Mouse (Mus musculus) myocyte (in vitro differentiated cells): ENCODE measurements at regions not wholly inside any gene's neighbourhood (a gene's known extent, or its start where the extent isn't known, plus 50 kb on each side); places are given as distances from the start of the nearest gene placed in this dataset.

ENCODE experiments used
- H3K27me3 ChIP-seq: one replicate; pipeline ENCODE4 v1.6.1; 2011; ENCODE audit not compliant: control insufficient read depth, insufficient read depth, insufficient read length
- H3K36me3 ChIP-seq: one replicate; pipeline ENCODE4 v1.6.1; 2011; ENCODE audit not compliant: control insufficient read depth, insufficient read depth
- H3K4me2 ChIP-seq: one replicate; pipeline ENCODE4 v1.6.1; 2011; ENCODE audit warnings: low read depth, control low read depth
- H3K4me3 ChIP-seq: one replicate; pipeline ENCODE4 v1.5.1; 2011; ENCODE audit warnings: mild to moderate bottlenecking, control low read depth, moderate library complexity
- H3K79me2 ChIP-seq: one replicate; pipeline ENCODE4 v1.6.1; 2011; ENCODE audit not compliant: control insufficient read depth, insufficient read depth
- H3ac ChIP-seq: one replicate; pipeline ENCODE4 v1.6.1; 2011; ENCODE audit not compliant: control insufficient read depth, insufficient read length
- CEBPB ChIP-seq: IDR thresholded peaks from 2 replicates; pipeline ENCODE4 v1.6.1; 2011; ENCODE audit warnings: mild to moderate bottlenecking, moderate library complexity; ENCODE audit not compliant: poor library complexity, insufficient read depth, severe bottlenecking
- E2F4 ChIP-seq: IDR thresholded peaks from one replicate; pipeline ENCODE4 v1.6.1; 2011; ENCODE audit warnings: mild to moderate bottlenecking, control low read depth, moderate library complexity; ENCODE audit not compliant: insufficient read depth
- MAX ChIP-seq: IDR thresholded peaks from one replicate; pipeline ENCODE4 v1.6.1; 2011; ENCODE audit warnings: low read depth, mild to moderate bottlenecking, control low read depth
- MYOD1 ChIP-seq, 3 experiments: IDR thresholded peaks; one replicate each; pipeline ENCODE4 v1.6.1; 2011; ENCODE audit warnings: control low read depth in 2 of 3, low read depth in 2 of 3, mild to moderate bottlenecking in 2 of 3, moderate library complexity in 1 of 3; ENCODE audit not compliant: insufficient read length in 2 of 3, control insufficient read depth in 1 of 3
- MYOG ChIP-seq, 3 experiments: IDR thresholded peaks; one replicate each; pipeline ENCODE4 v1.6.1; 2011; ENCODE audit warnings: control low read depth in 2 of 3, low read depth in 2 of 3, mild to moderate bottlenecking in 2 of 3; ENCODE audit not compliant: insufficient read length in 2 of 3, control insufficient read depth in 1 of 3, insufficient read depth in 1 of 3
- POLR2A ChIP-seq: IDR thresholded peaks from one replicate; pipeline ENCODE4 v1.6.1; 2011; ENCODE audit warnings: low read depth, mild to moderate bottlenecking, control low read depth, moderate library complexity; ENCODE audit not compliant: insufficient read length
- POLR2AphosphoS2 ChIP-seq: IDR thresholded peaks from one replicate; pipeline ENCODE4 v1.6.1; 2011; ENCODE audit warnings: low read depth, control low read depth; ENCODE audit not compliant: insufficient read length
- REST ChIP-seq: IDR thresholded peaks from one replicate; pipeline ENCODE4 v1.6.1; 2011; ENCODE audit warnings: mild to moderate bottlenecking, control low read depth, moderate library complexity; ENCODE audit not compliant: insufficient read depth, insufficient read length
- SRF ChIP-seq: IDR thresholded peaks from one replicate; pipeline ENCODE4 v1.6.1; 2011; ENCODE audit warnings: low read depth; ENCODE audit not compliant: control insufficient read depth, insufficient read length
- TCF12 ChIP-seq: IDR thresholded peaks from one replicate; pipeline ENCODE4 v1.6.1; 2011; ENCODE audit warnings: mild to moderate bottlenecking, control low read depth; ENCODE audit not compliant: poor library complexity, insufficient read depth, severe bottlenecking
- TCF3 ChIP-seq: IDR thresholded peaks from one replicate; pipeline ENCODE4 v1.6.1; 2011; ENCODE audit warnings: low read depth, control low read depth; ENCODE audit not compliant: insufficient read length
- USF1 ChIP-seq: IDR thresholded peaks from one replicate; pipeline ENCODE4 v1.6.1; 2011; ENCODE audit warnings: low read depth, mild to moderate bottlenecking, control low read depth, moderate library complexity

DNA sequence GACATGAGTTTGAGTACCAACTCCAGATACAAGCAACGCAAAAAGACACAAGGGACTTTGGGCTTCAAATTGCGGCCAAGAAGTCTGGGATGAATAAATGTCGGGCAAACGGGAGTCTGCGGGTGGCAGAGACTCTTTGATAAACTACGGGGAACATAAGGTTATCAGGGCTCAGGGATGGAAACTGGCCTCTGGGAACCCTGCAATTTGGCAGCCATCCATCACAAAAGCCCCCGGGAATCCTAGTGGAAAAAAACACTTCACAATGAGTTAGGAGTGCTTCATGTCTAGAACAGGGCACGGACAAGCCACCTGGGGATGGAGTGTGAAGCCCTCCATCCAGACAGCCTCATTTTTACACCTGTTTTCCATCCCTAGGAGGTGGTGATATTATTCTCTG, 258.9 kb downstream of the Map2k6 start:
- Histone ChIP-seq H3K4me2 (no peak overlapping the region), H3K36me3 (no peaks in the 10 kb centered on the region), H3K27me3 (no peaks in the 10 kb centered on the region), H3K79me2 (no peaks in the 10 kb centered on the region), H3K4me3 (no peak overlapping the region), H3ac (no peak overlapping the region)
- no peak for TF ChIP-seq TCF12
- TF ChIP-seq MYOG (IDR thresholded peaks at IDR 0.05; ENCODE audit: control insufficient read depth in 1 of 3, insufficient read depth in 1 of 3, insufficient read length in 2 of 3, low read depth in 2 of 3), result no peak
- no peak for TF ChIP-seq MAX
- TF ChIP-seq POLR2A, result no peak
- no peak for TF ChIP-seq TCF3
- TF ChIP-seq REST, result no peak
- TF ChIP-seq CEBPB, result no peak
- no peak for TF ChIP-seq E2F4
- no peak for TF ChIP-seq USF1
- TF ChIP-seq POLR2AphosphoS2, result no peak
- no peak for TF ChIP-seq SRF
- TF ChIP-seq MYOD1 (IDR thresholded peaks at IDR 0.05; ENCODE audit: control insufficient read depth in 1 of 3, insufficient read length in 2 of 3, low read depth in 2 of 3), result no peak

DNA sequence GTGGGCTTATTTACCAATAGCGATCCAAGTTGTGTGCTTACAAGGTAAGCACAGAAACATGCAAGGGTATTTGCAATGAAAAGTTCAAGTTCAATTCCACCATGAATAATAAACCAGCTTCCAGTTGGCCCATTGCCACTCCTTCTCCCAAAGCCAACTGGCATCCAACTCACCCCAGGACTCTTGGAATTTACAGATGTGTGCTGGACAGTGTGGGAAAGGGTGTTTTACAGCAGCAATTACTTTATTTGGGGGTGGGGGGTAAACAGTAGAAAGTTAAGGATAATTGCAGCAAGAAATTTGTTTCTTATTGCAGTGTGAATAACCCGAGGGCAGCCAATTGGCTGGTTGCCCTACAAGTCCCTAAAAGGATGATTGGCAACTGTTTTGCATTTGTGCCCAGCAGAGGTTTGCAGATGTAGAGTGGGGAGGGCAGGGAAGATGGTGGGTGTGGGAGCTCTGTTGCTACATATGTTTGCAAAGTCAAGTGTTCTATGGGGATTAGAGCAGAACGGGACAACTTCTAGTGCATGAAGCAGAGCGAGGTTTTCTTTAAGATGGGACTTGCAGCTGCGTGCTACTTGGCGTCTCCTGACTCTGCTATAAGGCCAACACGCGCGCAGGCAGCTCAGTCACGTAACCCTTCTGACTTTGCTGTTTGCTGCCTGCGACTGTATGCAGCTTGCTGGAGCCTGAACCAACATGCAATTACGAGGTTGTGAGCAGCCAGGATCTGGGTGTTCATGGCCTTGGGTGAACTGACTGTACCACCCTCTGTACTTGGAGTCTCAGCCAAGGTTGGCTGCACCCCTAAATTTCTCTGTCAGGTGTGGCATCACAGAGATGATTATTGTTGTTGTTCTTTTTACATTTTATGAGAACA, 271.9 kb downstream of the Map2k6 start:
- no peaks in the 10 kb centered on the region for H3K27me3 ChIP-seq
- H3K4me2 ChIP-seq, result no peak overlapping the region
- no peak overlapping the region for H3K4me3 ChIP-seq
- H3ac ChIP-seq, result no peak overlapping the region
- H3K79me2 ChIP-seq, result no peaks in the 10 kb centered on the region
- TF ChIP-seq CEBPB (no peak), MYOD1 (IDR thresholded peaks at IDR 0.05; ENCODE audit: control insufficient read depth in 1 of 3, insufficient read length in 2 of 3, low read depth in 2 of 3) (no peak), E2F4 (no peak), USF1 (no peak), POLR2A (no peak), TCF3 (no peak), TCF12 (no peak), SRF (no peak), MYOG (IDR thresholded peaks at IDR 0.05; ENCODE audit: control insufficient read depth in 1 of 3, insufficient read depth in 1 of 3, insufficient read length in 2 of 3, low read depth in 2 of 3) (no peak), REST (no peak), POLR2AphosphoS2 (no peak), MAX (no peak)
- no peaks in the 10 kb centered on the region for H3K36me3 ChIP-seq

- Histone ChIP-seq H3K79me2 (no peaks in the 10 kb centered on the region), H3K4me3 (no peak overlapping the region), H3K36me3 (no peaks in the 10 kb centered on the region), H3ac (no peak overlapping the region), H3K4me2 (no peak overlapping the region), H3K27me3 (no peaks in the 10 kb centered on the region)
- TF ChIP-seq POLR2AphosphoS2 (no peak), E2F4 (no peak), TCF12 (no peak), MYOD1 (IDR thresholded peaks at IDR 0.05; ENCODE audit: control insufficient read depth in 1 of 3, insufficient read length in 2 of 3, low read depth in 2 of 3) (no peak), MYOG (IDR thresholded peaks at IDR 0.05; ENCODE audit: control insufficient read depth in 1 of 3, insufficient read depth in 1 of 3, insufficient read length in 2 of 3, low read depth in 2 of 3) (no peak)
Measured at GRCm38 (mm10) chr11:110672941-110673340, 274.0 kb downstream of the Map2k6 start.

DNA sequence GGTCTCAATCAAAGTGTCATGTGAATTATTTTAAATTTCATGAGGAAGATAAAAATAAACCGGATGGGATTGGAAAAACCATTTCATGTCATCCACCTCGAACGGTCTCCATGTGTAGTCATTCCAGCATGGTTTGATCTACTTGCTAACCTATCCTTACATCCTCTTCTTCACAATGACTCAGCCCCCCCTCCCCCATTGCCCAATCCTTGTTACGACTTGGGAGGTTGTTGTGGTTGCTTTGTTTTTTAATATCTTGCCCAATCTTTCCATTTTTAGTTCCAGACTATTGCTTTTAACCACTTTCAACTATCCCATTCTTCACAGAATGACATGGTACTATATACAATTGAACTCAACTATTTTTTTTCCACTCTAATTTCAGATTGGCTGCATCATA, 275.0 kb upstream of the Kcnj16 start:
- no peak overlapping the region for H3ac ChIP-seq
- H3K36me3 ChIP-seq, result no peaks in the 10 kb centered on the region
- no peak overlapping the region for H3K4me3 ChIP-seq

GRCm38 (mm10) chr11:110697067-110697466, 270.8 kb upstream of the Kcnj16 start:
- H3K79me2 ChIP-seq, result no peaks in the 10 kb centered on the region
- TF ChIP-seq CEBPB, result no peak
- no peak for TF ChIP-seq MYOD1 (IDR thresholded peaks at IDR 0.05; ENCODE audit: control insufficient read depth in 1 of 3, insufficient read length in 2 of 3, low read depth in 2 of 3)
- no peak for TF ChIP-seq POLR2AphosphoS2
- no peak for TF ChIP-seq MAX
- TF ChIP-seq POLR2A, result no peak
- no peak overlapping the region for H3ac ChIP-seq
- H3K4me3 ChIP-seq, result no peak overlapping the region
- no peaks in the 10 kb centered on the region for H3K27me3 ChIP-seq
- H3K36me3 ChIP-seq, result no peaks in the 10 kb centered on the region
- H3K4me2 ChIP-seq, result no peak overlapping the region

More for the DNA sequence above, 275.0 kb upstream of the Kcnj16 start:
- TF ChIP-seq TCF3, result no peak
- TF ChIP-seq CEBPB, result 0 out of 2 replicates have a peak, but pooled peaks have one; percentile 8
- Histone ChIP-seq H3K27me3 (no peaks in the 10 kb centered on the region), H3K79me2 (no peaks in the 10 kb centered on the region), H3K4me2 (no peak overlapping the region)
